Comparison of ENCODE assay signal across 29 mouse cellular contexts in genomic region chr3:146333270-146333669, GRCm38 (mm10).
DNase-seq lines count a peak whose midpoint lies in the region; ATAC-seq and TF ChIP-seq lines count a peak whose summit lies in the region.
"Had no signal": no experiment of that assay in that cellular context is flagged by ENCODE, and none has a peak within 500 bp of the region (broad histone marks: within the 10 kb centered on the region; RNA-seq: fewer than 3 reads in every experiment).

No protein-coding gene starts in this region.

- no peak overlapping the region for H3K9ac ChIP-seq in midbrain, postnatal 0 days (replicated peaks; ENCODE audit: low read length, poor library complexity, severe bottlenecking)
- no peak overlapping the region for H3K9ac ChIP-seq in liver, embryonic 15.5 days
- H3K9ac ChIP-seq: embryonic facial prominence, embryonic 15.5 days; forebrain, embryonic 12.5 days; heart, embryonic 15.5 days; hindbrain, embryonic 12.5 days; limb, embryonic 15.5 days; lung, embryonic 14.5 days; midbrain, embryonic 13.5 days; stomach, embryonic 15.5 days had no signal

- TF ChIP-seq CTCF in midbrain, postnatal 0 days (IDR thresholded peaks at IDR 0.05) = peak; percentile 5; the same call in 1 of the 2 replicates

- no peaks in the 10 kb centered on the region for H3K36me3 ChIP-seq in midbrain, postnatal 0 days (ENCODE audit: insufficient read depth, low read length)
- no peaks in the 10 kb centered on the region for H3K36me3 ChIP-seq in midbrain, embryonic 10.5 days
- H3K36me3 ChIP-seq in liver, embryonic 15.5 days (replicated peaks) = no peaks in the 10 kb centered on the region
- H3K36me3 ChIP-seq: embryonic facial prominence, embryonic 15.5 days; forebrain, embryonic 12.5 days; heart, embryonic 10.5 days; heart, embryonic 15.5 days; hindbrain, embryonic 12.5 days; limb, embryonic 10.5 days; limb, embryonic 15.5 days; midbrain, embryonic 13.5 days; stomach, embryonic 15.5 days had no signal

- no peaks in the 10 kb centered on the region; the same call in 1 of the 2 replicates for H3K27me3 ChIP-seq in midbrain, postnatal 0 days (ENCODE audit: insufficient read depth, low read length)
- H3K27me3 ChIP-seq in midbrain, embryonic 10.5 days (ENCODE audit: low read depth, poor library complexity, severe bottlenecking) = peaks cover 4% of the 10 kb centered on the region; the same call in 1 of the 2 replicates
- H3K27me3 ChIP-seq in liver, embryonic 15.5 days = no peaks in the 10 kb centered on the region
- H3K27me3 ChIP-seq: embryonic facial prominence, embryonic 15.5 days; heart, embryonic 15.5 days; hindbrain, embryonic 12.5 days; limb, embryonic 15.5 days; stomach, embryonic 15.5 days had no signal

- peaks cover 8% of the 10 kb centered on the region; the same call in 1 of the 2 replicates for H3K4me1 ChIP-seq in midbrain, postnatal 0 days (ENCODE audit: insufficient read depth, low read length)
- peaks cover 29% of the 10 kb centered on the region for H3K4me1 ChIP-seq in midbrain, embryonic 10.5 days
- peaks cover 20% of the 10 kb centered on the region for H3K4me1 ChIP-seq in liver, embryonic 15.5 days (replicated peaks)

- ATAC-seq in midbrain, postnatal 0 days (ENCODE audit: low FRiP score) = no peak
- ATAC-seq in common myeloid progenitor, adult 5-6 weeks (replicated peaks; ENCODE audit: low read depth, poor library complexity, severe bottlenecking) = peak; percentile 4; the same call in 1 of the 2 replicates
- peak; percentile 39; the same call in 1 of the 2 replicates for ATAC-seq in liver, embryonic 15.5 days (ENCODE audit: insufficient read depth)
- ATAC-seq: activated CD4-positive, CD25-positive, alpha-beta regulatory T cell, adult 4 months; CD4-positive, CD25-positive, alpha-beta regulatory T cell, adult 4 months; intestine, embryonic 16.5 days; midbrain, embryonic 13.5 days had no signal

- H3K27ac ChIP-seq in midbrain, postnatal 0 days (ENCODE audit: low read depth, low read length) = no peak overlapping the region
- H3K27ac ChIP-seq in midbrain, embryonic 10.5 days (replicated peaks) = no peak overlapping the region
- no peak overlapping the region for H3K27ac ChIP-seq in liver, embryonic 15.5 days (replicated peaks)
- H3K27ac ChIP-seq: embryonic facial prominence, embryonic 15.5 days; forebrain, embryonic 12.5 days; heart, embryonic 15.5 days; hindbrain, embryonic 12.5 days; limb, embryonic 10.5 days; limb, embryonic 15.5 days; stomach, embryonic 15.5 days had no signal

- H3K9me3 ChIP-seq in midbrain, postnatal 0 days (ENCODE audit: low read length) = no peaks in the 10 kb centered on the region
- no peaks in the 10 kb centered on the region for H3K9me3 ChIP-seq in midbrain, embryonic 10.5 days (replicated peaks)
- no peaks in the 10 kb centered on the region for H3K9me3 ChIP-seq in liver, embryonic 15.5 days (replicated peaks)
- H3K9me3 ChIP-seq: embryonic facial prominence, embryonic 15.5 days; forebrain, embryonic 12.5 days; heart, embryonic 10.5 days; heart, embryonic 15.5 days; hindbrain, embryonic 12.5 days; limb, embryonic 10.5 days; limb, embryonic 15.5 days; midbrain, embryonic 13.5 days; stomach, embryonic 15.5 days had no signal

- 95% methylated on average over 3 of the region's 3 CpGs for WGBS in midbrain, postnatal 0 days
- WGBS in midbrain, embryonic 10.5 days = 91% methylated on average over 3 of the region's 3 CpGs
- WGBS in liver, embryonic 15.5 days (ENCODE audit: insufficient replicate concordance) = 53% methylated on average over 3 of the region's 3 CpGs

- no peak for DNase-seq in midbrain, postnatal 0 days (ENCODE audit: low spot score)
- no peak for DNase-seq in midbrain, embryonic 10.5 days (ENCODE audit: low spot score)
- DNase-seq in natural killer cell, adult 2 months (ENCODE audit: low spot score in 2 of 2) = peak; percentile 33 to 64
- DNase-seq in right cerebral cortex, postnatal 10 days (ENCODE audit: low spot score in 2 of 2) = no peak
- no peak for DNase-seq in thymus, postnatal 25 days
- DNase-seq: adrenal gland, postnatal 14 days; cerebellum, adult 11-12 months; cerebellum, adult 9-11 months; gastrocnemius, postnatal 14 days; kidney, adult 8-10 months; kidney, postnatal 14 days; layer of hippocampus, adult 9-11 months; lung, embryonic 14.5 days; lung, postnatal 14 days; right cerebral cortex, postnatal 14 days had no signal

- H3K4me2 ChIP-seq in midbrain, postnatal 0 days (ENCODE audit: low read depth, low read length, poor library complexity, severe bottlenecking) = no peak overlapping the region
- H3K4me2 ChIP-seq in liver, embryonic 15.5 days = peak overlapping the region; percentile 6; the same call in 1 of the 2 replicates
- H3K4me2 ChIP-seq: embryonic facial prominence, embryonic 15.5 days; forebrain, embryonic 12.5 days; heart, embryonic 15.5 days; hindbrain, embryonic 12.5 days; limb, embryonic 15.5 days; lung, embryonic 14.5 days; midbrain, embryonic 13.5 days; stomach, embryonic 15.5 days had no signal

- H3K4me3 ChIP-seq in midbrain, postnatal 0 days (ENCODE audit: low read depth, low read length) = no peak overlapping the region
- H3K4me3 ChIP-seq in midbrain, embryonic 10.5 days = no peak overlapping the region
- H3K4me3 ChIP-seq in liver, embryonic 15.5 days (replicated peaks) = no peak overlapping the region
- H3K4me3 ChIP-seq: embryonic facial prominence, embryonic 15.5 days; forebrain, embryonic 12.5 days; heart, embryonic 10.5 days; heart, embryonic 15.5 days; hindbrain, embryonic 12.5 days; limb, embryonic 10.5 days; limb, embryonic 15.5 days; midbrain, embryonic 13.5 days; stomach, embryonic 15.5 days had no signal

Comparison
In these comparisons a context has a peak if more than half of its experiments do, and no peak if none do; other contexts are left out.
1. DNase-seq: peak in natural killer cell, adult 2 months (2 of 2); none in midbrain, postnatal 0 days (single experiment), midbrain, embryonic 10.5 days (single experiment), right cerebral cortex, postnatal 10 days (0 of 2) and thymus, postnatal 25 days (single experiment).